Mouse (Mus musculus): ENCODE measurements around the gene Bnip1.

DNA sequence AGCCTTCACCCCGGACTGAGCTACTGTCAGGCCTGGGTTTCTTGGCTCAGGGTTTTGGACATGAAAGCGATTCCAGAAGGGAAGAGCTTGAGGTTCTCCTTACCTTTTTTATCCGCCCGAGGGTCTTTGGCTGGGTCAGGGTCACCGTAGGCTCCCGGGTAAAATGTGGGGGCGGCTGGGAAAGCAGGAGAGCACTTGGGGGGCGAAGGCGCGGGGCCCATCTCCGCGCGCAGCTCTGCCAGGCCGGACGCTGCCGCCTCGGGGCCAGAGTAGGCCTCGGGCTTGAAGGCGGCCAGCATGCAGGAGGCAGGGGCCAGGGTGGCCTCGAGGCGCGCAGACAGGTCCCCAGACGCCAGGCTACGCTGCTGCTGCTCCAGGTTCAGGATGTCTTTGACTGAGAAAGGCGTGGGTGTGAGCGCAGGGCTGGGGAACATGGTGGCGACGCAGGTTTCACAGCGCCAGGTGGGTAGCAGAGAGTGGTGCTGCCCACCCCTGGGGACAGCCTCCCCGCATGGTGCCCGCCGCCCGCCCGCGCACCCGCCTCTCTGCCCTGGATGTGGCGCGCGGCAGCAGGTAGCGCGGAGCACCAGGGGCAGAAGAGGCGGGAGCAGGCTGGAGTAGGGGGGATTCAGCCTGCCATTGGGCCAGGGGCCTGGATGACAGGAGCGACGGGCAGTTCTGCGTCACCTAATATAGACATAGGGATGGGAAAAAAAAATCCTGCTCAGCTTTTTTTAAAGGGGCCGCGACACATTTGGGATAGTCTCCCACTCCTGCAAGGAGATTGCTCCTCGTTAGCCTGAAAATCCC, 60.3 kb downstream of the Bnip1 start:
- TF ChIP-seq CTCF (IDR thresholded peaks at IDR 0.05; ENCODE audit: extremely low read depth, insufficient read depth, insufficient read length, insufficient replicate concordance) (no peak), POLR2A (IDR thresholded peaks at IDR 0.05; ENCODE audit: low read depth, low read length) (no peak)

Measured in spleen, adult 2 months (tissue).